Mouse (Mus musculus): ENCODE data around the gene Spag7.

DNA sequence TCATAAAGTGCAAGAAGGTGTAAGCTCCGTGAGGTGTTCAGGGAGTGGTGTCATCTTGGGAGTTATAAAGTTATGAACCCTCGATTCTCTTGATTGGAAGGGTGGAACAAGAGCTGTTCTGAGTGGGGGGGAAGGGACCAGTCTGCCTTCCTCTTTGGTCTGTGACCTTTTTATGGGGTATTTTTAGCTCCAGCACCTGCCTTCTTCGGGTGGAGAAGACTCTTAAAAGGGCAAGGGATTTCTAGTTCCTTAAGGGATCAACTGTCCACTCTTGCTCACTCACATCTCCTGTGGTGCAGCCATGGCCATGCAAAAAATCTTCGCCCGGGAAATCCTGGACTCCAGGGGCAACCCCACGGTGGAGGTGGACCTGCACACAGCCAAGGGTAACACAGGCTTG lies 11.6 kb downstream of the Spag7 start:
- TF ChIP-seq CTCF (IDR thresholded peaks at IDR 0.05; ENCODE audit: low read depth, low read length) (no peak), POLR2A (IDR thresholded peaks at IDR 0.05; ENCODE audit: extremely low read depth, insufficient read depth, low read length) (no peak)

Measured in liver, adult 2 months (tissue).